Mouse (Mus musculus): ENCODE data around the gene Ctsw.
"Not testable (repeated sequence)": the region's sequence is repeated elsewhere in the genome, so short reads cannot be mapped to it uniquely, and the experiment has no call there.

Gene Ctsw

GRCm38 (mm10) chr19:5468374-5468773 is at the start of gene Ctsw:
Gene Ctsw (minus strand): TSS chr19:5468507.
- no peak for DNase-seq (ENCODE audit: inconsistent ontology term)

DNA sequence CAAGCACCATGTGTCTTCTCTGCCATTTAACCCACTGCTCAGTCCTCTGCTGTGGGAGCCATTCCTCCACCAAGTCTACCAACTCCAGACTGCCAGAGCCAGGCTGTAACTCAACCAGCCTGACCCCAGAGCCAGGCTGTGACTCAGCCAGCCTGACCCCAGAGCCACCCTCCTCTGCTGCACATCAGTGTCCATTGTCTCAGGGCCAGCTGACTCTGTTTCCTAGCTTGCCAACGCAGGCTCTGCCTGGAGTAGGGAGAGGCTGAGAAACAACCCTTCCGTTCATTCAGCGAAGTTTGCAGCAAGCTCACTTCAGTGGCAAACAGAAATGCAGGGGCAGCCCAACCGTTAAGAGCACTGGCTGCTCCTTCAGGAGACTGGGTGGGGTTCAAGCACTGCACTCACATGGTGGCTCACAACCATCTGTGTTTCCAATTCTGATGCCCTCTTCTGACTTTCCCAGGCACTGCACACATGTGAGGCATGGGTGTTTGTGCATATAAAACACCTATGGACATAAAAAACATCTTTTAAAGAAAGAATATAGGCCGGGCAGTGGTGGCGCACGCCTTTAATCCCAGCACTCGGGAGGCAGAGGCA is 48.7 kb upstream of the Ctsw start:
- DNase-seq (ENCODE audit: inconsistent ontology term), result peak; percentile 75

- peak; percentile 71 for DNase-seq (ENCODE audit: inconsistent ontology term)
Observed at GRCm38 (mm10) chr19:5515840-5516777, 47.8 kb upstream of the Ctsw start.

- no peak for DNase-seq (ENCODE audit: inconsistent ontology term)
Observed at GRCm38 (mm10) chr19:5513005-5513349, 44.7 kb upstream of the Ctsw start.

GRCm38 (mm10) chr19:5512091-5513004 is 44.0 kb upstream of the Ctsw start:
- DNase-seq (ENCODE audit: inconsistent ontology term), result no peak

DNA sequence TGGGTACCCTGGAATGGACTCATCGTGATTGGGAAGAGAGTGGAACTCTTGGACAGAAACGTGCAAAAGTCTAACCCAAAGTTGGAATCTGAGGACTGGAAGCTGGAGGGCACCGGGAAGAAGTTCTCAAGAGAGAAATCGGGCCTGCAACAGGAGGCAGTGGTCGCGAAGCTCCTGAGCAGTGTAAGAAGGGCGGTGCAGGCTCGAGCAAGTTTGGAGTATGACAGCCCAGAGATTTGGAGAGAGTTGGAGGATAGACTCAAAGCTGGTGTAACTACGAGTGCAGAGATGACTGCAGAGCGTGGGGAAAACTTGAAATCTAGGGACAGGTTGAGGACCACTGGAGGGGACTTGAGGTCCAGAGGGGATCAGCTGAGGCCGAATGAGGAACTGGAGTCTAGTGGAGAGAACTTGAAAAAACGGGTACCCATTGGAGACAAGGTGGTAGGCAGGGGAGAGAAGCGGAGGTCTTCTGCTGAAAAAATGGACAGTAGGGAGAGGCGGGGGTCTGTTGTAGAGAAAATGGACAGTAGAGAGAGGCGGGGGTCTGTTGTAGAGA is 42.8 kb upstream of the Ctsw start:
- DNase-seq (ENCODE audit: inconsistent ontology term), result peak; percentile 22

- DNase-seq (ENCODE audit: inconsistent ontology term), result peak; percentile 98
Observed at GRCm38 (mm10) chr19:5510031-5511026, 42.0 kb upstream of the Ctsw start, which contains the start of gene Snx32. Gene Snx32 (minus strand): TSS chr19:5510538.

- DNase-seq (ENCODE audit: inconsistent ontology term), result no peak
Observed at GRCm38 (mm10) chr19:5503687-5504086, 35.4 kb upstream of the Ctsw start, which contains the start of gene 1700020D05Rik. Gene 1700020D05Rik (minus strand): TSS chr19:5503787.

DNA sequence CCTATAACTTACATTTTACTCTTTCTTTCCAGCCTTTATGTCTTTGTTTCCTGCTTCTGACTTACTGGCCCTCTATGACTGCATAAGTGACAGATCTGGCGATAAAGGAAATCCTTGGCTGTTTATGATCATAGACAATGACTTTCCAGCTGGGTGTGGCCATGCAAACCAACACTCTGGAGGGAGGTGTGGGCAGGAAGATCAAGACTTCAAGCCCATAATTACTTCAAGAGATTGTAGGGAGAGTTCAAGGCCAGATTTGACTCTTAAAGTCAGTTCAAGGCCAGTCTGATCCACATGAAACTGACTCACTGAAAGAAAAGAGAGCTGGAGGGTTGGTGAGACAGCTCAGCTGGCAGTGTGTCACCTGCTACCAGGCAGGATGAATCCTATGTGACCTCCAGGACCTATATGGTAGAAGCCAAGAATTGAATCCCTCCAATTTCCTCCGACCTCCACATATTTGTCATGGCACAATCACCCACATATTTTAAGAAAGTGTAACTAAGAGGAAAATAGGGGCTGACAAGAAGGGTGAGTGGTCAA is 32.1 kb upstream of the Ctsw start:
- DNase-seq (ENCODE audit: inconsistent ontology term), result no peak

GRCm38 (mm10) chr19:5496052-5496370 is 27.7 kb upstream of the Ctsw start:
- no peak for DNase-seq (ENCODE audit: inconsistent ontology term)

DNA sequence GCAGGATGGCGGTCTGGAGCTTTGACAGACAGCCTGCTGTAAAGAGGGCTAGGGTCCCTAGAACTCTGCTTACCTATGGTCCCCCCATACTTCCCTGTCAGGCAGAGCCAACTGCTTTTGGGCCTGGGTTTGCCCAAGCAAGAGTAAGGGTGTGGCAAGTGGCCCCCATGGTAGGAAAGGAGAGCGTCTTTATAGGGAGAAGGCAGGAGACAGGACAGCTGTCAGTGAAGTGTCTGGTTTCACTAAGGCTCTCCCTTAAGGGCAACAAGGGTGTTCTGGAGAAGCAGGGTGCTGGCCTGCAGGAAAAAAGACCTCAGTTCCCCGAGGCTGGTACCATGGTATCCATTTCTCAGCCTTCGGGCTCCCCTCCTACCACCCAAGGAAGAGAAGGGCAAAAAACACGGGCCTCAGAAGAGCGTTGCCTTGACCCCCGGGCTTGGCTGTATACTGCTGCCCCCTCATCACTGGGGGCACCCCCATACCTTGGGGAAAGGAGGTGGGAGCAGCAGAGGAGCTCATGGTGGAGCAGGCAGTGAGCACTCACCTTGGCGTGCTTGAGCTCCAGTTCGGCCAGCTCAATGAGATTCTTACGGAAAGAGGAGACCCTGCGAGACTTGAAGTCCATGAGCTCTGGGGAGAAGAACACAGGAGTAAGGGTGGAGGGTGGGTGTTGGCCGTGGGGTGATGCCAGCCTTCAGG is 27.2 kb upstream of the Ctsw start:
- DNase-seq (ENCODE audit: inconsistent ontology term), result no peak

DNA sequence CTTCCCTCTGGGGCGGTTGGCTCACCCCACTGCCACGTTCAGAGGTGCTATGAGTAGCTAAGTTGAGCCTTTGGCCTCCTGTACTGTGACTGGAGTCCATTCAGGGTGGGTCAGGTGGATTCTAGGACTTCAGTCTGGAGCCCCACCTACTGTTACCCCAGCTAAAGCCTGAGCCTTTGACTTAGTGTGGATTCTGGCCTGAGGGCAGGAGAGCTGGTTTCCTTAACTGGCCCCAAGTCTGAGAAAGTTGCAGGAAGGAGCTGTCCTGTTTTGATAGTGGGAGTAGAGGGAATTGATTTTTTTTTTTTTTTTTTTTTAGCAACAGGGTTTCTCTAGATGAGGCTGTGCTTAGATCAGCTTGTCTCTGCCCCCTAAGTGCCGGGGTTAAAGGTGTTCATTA is 26.0 kb upstream of the Ctsw start:
- no peak for DNase-seq (ENCODE audit: inconsistent ontology term)

DNA sequence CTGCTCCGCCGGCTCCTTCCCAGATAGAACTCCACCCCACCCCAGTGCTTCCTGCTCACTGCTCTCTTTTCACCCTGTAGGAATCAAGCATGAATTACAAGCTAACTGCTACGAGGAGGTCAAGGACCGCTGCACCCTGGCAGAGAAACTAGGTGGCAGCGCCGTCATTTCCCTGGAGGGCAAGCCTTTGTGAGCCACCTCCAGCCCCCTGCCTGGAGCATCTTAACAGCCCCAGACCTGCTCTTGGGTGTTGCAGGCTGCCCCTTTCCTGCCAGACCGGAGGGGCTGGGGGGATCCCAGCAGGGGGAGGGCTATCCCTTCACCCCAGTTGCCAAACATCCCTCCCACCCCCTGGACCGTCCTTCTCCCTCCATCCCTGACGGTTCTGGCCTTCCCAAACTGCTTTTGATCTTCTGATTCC is 25.0 kb upstream of the Ctsw start:
- DNase-seq (ENCODE audit: inconsistent ontology term), result not testable (repeated sequence)

DNA sequence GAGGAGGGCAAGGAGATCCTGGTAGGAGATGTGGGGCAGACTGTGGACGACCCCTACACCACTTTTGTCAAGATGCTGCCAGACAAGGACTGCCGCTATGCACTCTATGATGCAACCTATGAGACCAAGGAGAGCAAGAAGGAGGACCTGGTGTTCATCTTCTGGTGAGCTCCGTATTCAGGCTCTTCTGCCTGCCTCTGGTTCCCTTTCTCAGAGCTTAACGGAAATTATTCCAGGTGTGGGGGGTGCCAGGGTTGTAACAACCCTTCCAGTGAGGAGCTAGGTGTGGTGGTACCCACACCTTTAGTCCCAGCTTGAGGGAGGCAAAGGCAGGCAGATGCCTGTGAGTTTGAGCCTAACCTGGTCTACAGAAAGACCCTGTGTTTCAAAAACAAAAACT is 24.3 kb upstream of the Ctsw start:
- no peak for DNase-seq (ENCODE audit: inconsistent ontology term)

GRCm38 (mm10) chr19:5490898-5491708 is 22.8 kb upstream of the Ctsw start:
- peak; percentile 85 for DNase-seq (ENCODE audit: inconsistent ontology term)

- DNase-seq (ENCODE audit: inconsistent ontology term), result peak; percentile 98
Observed at GRCm38 (mm10) chr19:5490313-5490897, 22.1 kb upstream of the Ctsw start, which contains the start of gene Cfl1. Gene Cfl1 (plus strand): TSS chr19:5490455.

DNA sequence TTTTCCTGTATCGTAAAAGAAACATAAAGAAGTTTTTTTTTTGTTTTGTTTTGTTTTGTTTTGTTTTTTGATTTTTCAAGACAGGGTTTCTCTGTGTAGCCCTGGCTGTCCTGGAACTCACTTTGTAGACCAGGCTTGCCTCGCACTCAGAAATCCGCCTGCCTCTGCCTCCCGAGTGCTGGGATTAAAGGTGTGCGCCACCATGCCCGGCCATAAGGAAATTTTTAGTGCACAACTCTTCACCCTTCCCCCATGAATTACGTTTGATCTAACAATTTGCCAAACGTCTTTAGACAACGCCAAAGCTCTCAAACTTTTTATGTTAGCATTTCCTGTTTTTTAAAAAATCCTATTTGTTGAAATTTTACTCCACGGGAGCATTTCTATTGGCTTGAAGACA is 21.4 kb upstream of the Ctsw start:
- DNase-seq (ENCODE audit: inconsistent ontology term), result not testable (repeated sequence)

- peak; percentile 99 for DNase-seq (ENCODE audit: inconsistent ontology term)
Observed at GRCm38 (mm10) chr19:5488878-5489571, 20.7 kb upstream of the Ctsw start.
